Mouse (Mus musculus) c-Kit-negative CD71-positive TER-119-positive erythroid progenitor cells, embryonic 14.5 days (primary cell): ENCODE results near the gene Kcnj1.

Experiments
- DNase-seq: peaks from one replicate; pipeline ENCODE4 v3.0.0-alpha.2; 2013; ENCODE audit warnings: low read depth, low spot score

The Kcnj1 gene

DNA sequence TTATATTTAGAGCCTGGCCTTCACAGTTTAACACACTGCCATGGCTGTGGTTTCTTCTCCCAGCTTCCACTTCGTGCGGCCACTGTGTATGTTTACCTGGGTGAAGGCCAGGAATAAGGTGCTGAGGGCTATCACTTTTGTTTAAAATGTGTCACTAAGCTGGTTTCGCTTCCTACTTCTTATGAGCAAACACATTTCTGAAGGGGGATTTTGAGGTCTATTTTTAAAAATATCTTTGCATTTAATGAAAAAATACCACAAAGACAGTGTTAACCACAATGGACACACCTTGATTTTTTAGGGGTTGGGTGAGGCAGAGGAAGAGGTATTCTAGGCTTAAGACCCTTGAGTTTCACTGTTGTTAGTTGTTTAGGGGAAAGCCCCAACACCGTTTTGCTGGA, 22.5 kb downstream of the Kcnj1 start:
- no peak for DNase-seq

DNA sequence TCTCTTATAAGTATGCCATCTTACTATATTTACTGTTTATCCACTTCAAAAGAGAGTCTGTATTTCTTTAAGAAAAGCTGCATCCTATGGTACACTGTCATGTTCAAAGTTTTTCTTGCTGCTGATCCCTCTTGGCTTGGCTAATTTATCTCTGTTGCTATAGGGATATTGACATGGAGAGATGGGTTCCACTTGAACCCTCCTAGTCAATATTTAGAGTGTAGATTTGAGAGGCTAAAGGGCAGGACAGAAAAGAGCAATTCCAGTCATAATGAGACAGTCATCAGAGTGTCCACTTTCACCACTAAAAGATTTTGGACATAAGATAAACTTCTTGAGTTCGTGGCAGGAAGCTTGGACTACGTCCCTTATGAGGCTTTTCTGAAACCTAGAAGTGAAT, 27.9 kb downstream of the Kcnj1 start:
- DNase-seq, result no peak

GRCm38 (mm10) chr9:32400662-32401161, 28.4 kb downstream of the Kcnj1 start:
- no peak for DNase-seq

DNA sequence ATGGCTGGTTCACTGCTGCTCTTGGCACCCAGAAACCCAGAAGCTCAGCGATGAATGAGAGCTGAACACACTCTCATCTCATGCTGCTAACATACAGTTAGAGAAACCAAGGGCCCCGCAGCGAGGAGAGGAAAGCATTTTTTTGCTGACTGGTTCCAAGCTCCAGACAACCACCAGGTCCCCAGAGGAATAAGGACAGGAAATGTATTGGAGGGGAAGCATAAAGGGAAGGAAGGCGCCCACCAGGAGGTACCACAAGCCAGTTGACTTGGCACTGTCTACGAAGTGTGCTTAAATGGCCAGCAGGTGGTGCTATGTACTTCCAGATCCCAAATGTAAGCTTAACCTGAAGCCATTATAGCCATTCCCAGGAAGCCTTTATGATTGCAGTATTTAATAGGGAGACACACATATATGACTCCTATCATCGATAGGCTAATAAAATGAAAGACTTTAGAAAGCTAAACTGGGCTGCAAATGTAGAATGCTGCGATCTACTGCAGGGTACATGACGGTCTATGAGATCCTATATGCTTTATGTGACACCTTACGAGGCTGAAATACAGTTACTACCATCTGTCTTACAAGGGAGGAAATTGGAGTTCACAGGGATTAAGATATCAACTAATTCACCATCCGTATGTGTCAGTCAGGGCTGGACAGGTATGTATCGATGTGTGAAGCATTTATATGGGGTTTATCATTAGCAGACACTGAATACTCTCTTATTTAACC, 33.1 kb downstream of the Kcnj1 start:
- DNase-seq, result no peak

DNA sequence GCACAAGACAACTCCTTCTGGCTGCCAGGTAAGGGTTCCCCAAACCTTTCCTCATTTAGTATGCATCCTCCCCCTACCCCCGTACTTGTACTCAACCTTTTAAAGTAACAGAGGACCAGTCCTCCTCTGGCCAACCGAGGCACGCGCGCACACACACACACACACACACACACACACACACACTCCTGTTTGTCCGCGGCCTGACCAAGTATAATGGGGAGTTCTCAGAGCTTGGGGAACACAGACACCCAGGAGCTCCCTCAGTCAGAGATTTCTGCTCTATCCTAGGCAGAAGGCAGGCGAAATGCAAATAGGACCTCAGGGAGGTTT, 36.4 kb downstream of the Kcnj1 start:
- DNase-seq, result no peak

- no peak for DNase-seq
These were observed 37.0 kb downstream of the Kcnj1 start for GRCm38 (mm10) chr9:32409060-32409961.

DNA sequence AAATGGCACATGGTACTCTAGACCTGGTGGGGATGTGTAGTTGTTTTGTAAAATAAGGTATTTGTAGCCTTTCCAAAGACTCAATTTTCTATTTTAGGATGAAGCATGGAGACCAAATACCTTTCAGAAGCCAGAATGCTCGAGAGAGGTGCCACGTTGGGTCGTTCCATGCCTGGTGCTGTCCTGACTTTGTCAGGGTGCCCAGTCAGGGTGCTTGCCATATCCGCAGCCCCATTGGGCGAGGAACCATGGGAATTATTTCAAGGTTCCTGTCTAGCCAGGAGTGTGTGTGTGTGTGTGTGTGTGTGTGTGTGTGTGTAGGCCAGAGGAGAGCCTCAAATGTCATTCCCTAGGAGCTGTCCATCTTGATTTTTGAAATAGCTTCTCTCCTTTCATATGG, 38.4 kb downstream of the Kcnj1 start:
- no peak for DNase-seq

DNA sequence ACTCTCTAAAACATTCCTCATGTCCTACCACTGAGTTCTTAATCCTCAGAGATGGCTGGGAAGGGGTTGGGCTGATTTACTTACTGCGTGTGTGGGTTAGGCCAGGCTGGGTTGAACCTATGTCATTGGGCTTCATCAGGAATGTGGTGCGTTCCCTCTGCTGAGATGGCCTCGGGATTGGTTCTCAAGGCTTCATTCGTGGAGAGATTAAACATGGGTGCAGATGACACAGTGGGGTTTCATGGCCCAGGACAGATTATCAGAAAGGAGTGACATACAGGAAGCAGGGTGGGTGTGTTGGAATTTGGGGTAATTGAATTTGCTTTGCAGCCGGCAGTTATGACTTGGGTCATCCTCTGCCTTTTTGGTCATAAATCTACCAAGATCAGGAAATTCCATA, 39.2 kb downstream of the Kcnj1 start:
- no peak for DNase-seq

DNA sequence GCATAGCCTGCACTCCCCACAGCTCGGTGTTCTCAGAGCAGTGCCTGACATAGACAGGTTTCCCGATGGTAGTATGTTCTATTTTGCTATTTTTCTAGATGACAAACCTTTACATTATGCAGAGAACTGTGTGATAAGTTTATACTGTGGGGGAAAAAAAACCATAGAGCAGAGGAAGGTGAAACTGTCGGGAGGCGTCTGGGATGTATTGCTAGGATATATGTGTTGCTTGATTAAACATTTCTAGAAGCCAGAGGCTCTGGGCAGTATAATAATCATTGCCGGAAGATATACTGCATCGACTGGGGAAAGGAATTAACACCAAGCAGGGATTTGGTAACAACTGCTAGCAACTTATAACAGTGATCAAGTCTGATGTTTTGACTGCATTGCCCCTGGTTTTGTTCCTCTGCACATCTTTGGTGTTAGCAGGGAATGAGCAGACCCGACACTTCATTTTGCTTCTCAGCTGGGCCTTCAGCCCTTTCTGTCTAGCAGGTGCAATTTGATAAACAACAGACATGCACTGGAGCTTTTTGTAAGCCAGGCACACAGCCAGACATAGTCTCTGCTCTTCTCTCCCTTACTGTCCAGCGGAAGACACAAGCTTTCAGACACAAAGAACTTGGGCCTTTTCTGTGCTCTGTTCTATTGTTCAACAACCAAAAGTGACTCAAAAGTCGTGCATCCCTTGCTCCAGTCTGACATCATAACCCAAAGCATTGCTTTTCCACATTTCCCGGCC, 40.7 kb downstream of the Kcnj1 start:
- DNase-seq, result no peak

- DNase-seq, result no peak
These were observed 42.7 kb downstream of the Kcnj1 start for GRCm38 (mm10) chr9:32414956-32415355.

DNA sequence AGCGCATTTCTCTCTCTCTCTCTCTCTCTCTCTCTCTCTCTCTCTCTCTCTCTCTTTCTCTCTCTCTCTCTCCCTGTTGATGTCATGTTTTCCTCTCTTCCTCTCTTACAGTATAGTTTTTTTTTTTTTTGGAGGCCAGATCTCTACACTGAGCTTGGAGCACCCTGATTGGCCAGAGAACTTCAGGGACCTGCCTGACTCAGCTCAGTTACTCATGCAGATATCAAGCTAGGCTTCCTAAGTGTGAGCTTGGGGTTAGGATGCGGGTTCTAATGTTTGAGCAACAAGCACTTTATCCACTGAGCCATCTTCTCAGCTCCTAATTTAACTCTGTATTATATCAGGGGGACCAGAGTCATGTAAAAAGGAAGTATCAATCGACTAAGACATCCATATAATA, 43.7 kb downstream of the Kcnj1 start:
- no peak for DNase-seq

DNA sequence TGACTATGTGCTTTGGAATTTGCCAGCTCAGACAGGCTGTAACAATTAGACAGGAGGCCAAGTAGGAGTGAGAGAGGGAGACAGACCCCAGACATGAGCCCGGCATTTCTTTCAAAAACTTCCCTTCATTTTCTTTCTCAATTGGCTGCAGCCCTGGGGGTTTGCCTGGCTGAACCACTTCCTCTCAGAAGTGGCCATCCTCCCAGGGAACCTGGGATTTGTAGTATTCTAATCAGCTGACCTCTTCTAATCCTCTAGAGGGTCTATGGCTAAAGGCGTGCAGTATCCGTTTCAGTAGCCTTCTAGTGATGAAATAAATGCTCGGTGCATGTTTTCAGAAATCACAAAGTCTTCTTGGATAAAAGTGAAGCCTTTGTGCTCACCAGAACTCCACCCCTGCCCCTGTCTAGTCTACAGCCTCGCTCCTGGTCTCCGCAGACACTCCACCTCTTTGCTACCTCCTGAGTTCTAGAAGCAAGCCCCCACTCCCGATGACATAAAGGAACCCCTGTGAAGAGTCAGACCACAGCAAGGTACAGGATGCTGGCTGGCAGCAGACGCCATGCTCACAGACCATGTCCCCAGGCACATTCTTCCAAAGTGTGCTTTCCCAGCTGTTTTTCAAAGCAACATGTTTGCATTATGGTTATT, 45.3 kb downstream of the Kcnj1 start:
- DNase-seq, result no peak

- DNase-seq, result no peak
These were observed 48.4 kb downstream of the Kcnj1 start for GRCm38 (mm10) chr9:32420711-32421110.

DNA sequence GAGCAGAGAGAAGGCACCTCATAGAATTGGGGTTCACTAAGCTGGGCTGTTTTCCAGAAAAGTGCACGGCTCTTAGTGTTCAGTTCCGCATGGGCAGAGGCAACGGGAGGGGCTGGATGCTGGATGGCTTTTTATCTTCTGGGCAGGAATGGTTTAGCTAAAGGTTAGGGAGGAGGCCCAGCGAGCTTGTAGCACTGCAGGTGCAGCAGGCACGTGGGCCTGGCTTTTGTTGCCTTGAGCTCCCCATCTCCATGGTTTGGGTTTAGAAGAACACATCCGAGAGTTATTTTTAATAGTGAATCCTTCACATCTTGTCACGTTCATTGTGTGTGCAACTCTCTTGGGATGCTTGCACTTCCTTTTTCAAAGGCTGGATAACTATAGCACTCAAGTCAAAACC, 53.0 kb downstream of the Kcnj1 start:
- DNase-seq, result no peak

DNA sequence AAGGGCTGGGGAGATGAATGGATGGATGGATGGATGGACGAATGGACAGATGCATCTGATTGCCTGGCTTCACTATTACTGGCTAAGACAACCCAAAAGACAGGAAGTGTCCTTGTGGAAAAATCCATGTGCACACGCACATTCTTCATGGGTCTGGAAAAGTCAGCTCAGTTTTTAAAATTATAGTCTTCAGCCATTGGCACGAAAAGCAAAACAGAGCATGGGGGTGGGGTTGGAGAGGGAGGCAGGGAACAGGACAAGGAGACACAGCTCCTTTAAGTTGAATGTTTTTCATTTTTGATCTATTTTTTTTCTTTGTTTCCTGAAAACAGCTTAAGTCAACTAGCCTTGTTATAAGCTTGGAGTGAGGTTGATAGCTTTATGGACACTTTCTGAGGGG, 58.8 kb downstream of the Kcnj1 start:
- DNase-seq, result no peak

DNA sequence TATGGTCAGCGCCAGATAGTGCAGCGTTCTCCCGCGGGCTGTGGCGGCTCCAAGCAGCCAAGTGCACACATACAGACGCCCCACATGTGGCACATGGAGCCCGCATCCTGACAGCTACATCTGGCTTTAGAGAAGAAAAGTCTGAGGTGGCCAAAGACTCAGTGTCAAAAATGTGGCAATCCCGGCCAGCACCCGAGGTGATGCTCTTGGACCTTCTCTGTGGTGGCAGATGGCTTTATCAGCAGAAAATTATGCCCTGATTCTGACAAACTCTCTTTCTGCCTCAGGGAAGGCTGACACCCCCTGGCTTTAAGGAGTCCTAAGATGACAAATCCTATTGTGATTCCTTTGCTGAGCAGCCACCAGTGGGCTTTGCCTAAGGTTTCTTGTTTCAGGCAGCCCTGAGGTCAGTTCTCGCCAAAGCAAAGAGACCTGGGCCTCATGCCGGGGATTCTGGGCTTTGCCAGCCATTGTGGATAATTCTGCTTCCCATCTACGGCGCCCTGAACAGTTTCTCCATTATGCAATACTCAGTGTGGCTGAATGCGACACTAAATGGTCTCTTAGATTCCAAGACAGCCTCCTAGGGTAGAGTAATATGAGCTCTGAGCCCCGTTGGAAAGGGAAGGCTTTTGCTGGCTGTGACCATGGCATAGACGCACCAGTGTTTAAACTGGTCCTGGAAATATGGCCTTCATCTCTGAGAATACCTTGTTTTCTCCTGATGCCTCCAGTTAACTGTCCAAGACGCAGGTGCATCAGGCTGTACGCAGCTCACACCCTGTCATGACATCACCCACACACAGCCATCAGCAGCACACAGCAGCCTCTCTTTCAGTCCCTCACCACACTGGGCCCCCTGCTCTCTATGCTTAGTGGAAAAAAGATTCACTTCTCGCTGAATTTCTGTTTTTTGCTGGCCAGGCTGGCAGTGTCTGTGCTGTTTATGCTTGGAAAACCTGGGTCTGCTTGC, 62.2 kb downstream of the Kcnj1 start:
- DNase-seq, result no peak

DNA sequence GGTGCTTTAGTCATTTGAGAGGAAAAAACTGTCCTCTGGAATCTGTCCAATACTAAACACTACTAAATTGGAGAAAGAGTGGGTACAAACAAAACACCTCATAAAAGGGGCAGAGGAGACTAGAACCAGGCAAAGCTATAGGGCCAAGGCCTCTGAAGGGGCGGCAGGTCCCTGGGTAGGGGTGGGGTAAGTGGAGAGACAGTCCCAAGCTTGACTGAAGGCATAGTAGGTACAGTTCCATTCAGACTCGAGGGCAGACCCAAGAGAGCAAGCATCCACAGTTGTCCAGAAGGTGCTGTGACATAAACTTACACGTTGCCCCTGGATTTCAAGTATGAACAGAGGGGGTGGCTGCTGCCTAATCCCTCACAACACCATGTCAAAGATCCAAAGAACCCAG, 70.8 kb downstream of the Kcnj1 start:
- DNase-seq, result no peak

- DNase-seq, result no peak
These were observed 71.5 kb downstream of the Kcnj1 start for GRCm38 (mm10) chr9:32443817-32444216.

DNA sequence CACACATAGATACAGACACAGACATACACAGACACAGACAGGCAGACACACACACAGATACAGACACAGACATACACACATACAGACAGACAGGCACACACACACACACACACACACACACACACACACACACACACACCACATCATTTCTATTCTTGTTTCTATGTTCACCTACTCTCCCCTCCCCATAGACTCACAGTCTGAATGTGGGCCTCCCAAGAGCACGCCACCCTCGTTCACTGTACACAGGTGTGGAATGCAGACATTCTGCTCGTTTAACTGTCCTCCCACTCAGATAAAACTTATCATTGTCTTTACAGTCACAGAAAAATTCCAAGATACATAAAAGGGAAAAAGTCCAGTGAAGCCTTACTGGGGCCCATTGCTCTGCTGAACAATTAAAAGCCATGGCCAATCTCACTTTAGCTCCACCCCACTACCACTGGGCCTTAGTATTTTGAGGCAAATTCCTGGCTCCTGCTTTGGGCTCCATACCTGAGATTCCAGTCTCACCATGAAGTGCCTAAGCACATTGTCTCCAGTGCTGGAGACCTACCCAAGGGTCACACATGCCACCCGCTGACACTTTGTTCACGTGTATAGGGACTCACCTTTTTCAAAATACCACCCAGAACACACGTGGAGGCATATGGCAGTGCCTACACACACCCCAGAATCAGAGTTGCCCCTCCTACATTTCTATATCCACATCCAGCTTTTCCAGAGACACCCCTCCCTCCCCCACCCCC, 72.3 kb downstream of the Kcnj1 start:
- no peak for DNase-seq

DNA sequence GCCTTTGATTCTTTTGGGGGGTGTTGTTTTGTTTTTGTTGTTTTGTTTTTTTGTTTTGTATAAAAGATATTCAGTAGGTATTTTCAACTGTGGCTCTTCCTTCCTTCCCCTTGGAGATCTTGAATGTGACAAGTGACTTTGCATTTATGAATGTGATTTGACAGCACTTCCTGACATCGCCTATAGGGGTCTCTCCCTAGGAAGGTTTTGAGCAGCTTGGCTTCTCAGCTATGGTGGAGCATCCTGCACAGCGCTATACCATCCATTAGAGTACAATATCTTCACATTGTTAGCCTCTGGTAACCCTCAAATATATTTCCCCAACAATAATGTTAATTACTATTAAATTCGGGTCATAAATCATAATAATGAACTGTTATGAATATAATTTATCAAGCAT, 73.5 kb downstream of the Kcnj1 start:
- DNase-seq, result no peak
